Mouse (Mus musculus) stomach, embryonic 15.5 days (tissue): ENCODE data around the gene Taar7f. TPM values are rescaled to one million over a fixed set of nuclear protein-coding genes. Genes with fewer than 3 reads are reported as not detected.
"Not testable (repeated sequence)": the region's sequence is repeated elsewhere in the genome, so short reads cannot be mapped to it uniquely, and the experiment has no call there.

Source experiments
- ATAC-seq: fragments of 200-750 bp; cut with Nextera tagmentation; 2 replicates; pipeline ENCODE4 v1.8.0; 2017; ENCODE audit warnings: low read depth, moderate number of reproducible peaks, moderate TSS enrichment; ENCODE audit not compliant: insufficient read depth, low FRiP score
- H3K27ac ChIP-seq: fragments of 300-500 bp; sonication (generic); 2 replicates; pipeline ENCODE4 v1.5.1; 2015; ENCODE audit warnings: mild to moderate bottlenecking, inconsistent platforms
- H3K27me3 ChIP-seq: fragments of 300-500 bp; sonication (generic); replicated peaks from 2 replicates; pipeline ENCODE4 v1.6.1; 2015; ENCODE audit warnings: inconsistent platforms
- H3K36me3 ChIP-seq: fragments of 300-500 bp; sonication (generic); 2 replicates; pipeline ENCODE4 v1.6.1; 2015; ENCODE audit warnings: inconsistent platforms
- H3K4me1 ChIP-seq: fragments of 300-500 bp; sonication (generic); 2 replicates; pipeline ENCODE4 v1.6.1; 2015; ENCODE audit warnings: inconsistent platforms
- H3K4me2 ChIP-seq: fragments of 300-500 bp; sonication (generic); 2 replicates; pipeline ENCODE4 v1.6.1; 2015; ENCODE audit warnings: mild to moderate bottlenecking, inconsistent platforms
- H3K4me3 ChIP-seq: fragments of 300-500 bp; sonication (generic); replicated peaks from 2 replicates; pipeline ENCODE4 v1.5.1; 2015; ENCODE audit warnings: inconsistent platforms
- H3K9ac ChIP-seq: fragments of 300-500 bp; sonication (generic); 2 replicates; pipeline ENCODE4 v1.6.1; 2015; ENCODE audit warnings: inconsistent platforms
- H3K9me3 ChIP-seq: fragments of 300-500 bp; sonication (generic); 2 replicates; pipeline ENCODE4 v1.6.1; 2016; ENCODE audit warnings: inconsistent platforms
- WGBS: fragments of 180-500 bp; shearing (Covaris S2); methylation state at CpG from one replicate; pipeline ENCODE4 v1.1.7; 2015; 5-methylcytosine and 5-hydroxymethylcytosine counted together
- polyA plus RNA-seq: library from polyadenylated mRNA; unstranded; fragments of >200 nt; fragmentation: Nextera tagmentation; extraction: Ambion mirVana; gene quantifications from 2 replicates; pipeline ENCODE4 v1.2.1, GENCODE M21; 2015

The Taar7f gene
- polyA plus RNA-seq, 1 experiment from 2014 or later = not detected

DNA sequence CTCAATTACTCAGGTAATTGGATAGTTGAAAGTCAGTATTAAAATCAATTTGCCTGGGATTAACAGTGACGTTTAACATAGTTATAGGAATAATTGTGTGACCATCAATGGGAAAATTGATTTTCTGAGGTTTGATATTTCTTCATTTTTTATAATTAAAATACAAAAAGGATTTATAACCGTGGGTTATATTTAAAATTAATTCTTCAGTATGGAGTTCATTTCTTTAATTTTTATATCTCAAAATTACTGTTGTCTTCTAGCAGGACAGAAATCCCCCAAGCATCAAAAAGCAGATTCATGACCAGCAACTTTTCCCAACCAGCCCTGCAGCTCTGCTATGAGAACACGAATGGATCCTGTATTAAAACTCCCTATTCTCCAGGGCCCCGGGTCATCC lies 26.9 kb downstream of the Taar7f start, which contains the start of gene Taar8a:
Taar8a (plus strand) TSS at position 301 of the 400 bp plus-strand sequence.
- not testable (repeated sequence) for H3K27me3 ChIP-seq, H3K4me3 ChIP-seq, H3K36me3 ChIP-seq, H3K9ac ChIP-seq, H3K4me2 ChIP-seq, ATAC-seq, H3K9me3 ChIP-seq, H3K27ac ChIP-seq, H3K4me1 ChIP-seq
- 75% methylated on average over 2 of the region's 4 CpGs for WGBS

DNA sequence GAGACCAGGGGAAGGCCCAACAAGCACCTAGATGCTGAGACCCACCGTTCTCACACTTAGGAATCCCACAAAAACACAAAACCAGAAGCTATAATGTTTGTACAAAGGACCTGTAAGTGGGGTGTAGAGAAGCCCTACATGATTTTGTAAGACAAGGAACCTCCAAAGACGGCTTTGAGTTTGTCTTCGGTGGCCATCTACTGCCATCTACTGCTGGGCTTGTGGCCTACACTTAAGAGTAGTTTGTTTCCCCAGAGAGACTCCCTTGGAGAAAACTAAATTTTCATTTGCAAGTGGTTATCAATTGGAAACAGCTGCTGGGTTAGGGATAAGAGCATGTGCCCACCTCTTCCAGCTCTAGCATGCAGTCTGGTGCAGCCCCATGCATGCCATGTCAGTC lies 30.9 kb downstream of the Taar7f start:
- H3K27me3 ChIP-seq = no peaks in the 10 kb centered on the region
- no peak overlapping the region for H3K9ac ChIP-seq
- no peak overlapping the region for H3K4me3 ChIP-seq
- WGBS = 41% methylated on average over 3 of the region's 3 CpGs
- H3K36me3 ChIP-seq = no peaks in the 10 kb centered on the region
- ATAC-seq = no peak; the same call in 1 of the 2 replicates
- H3K9me3 ChIP-seq = no peaks in the 10 kb centered on the region
- H3K27ac ChIP-seq = no peak overlapping the region
- H3K4me2 ChIP-seq = no peak overlapping the region
- no peaks in the 10 kb centered on the region for H3K4me1 ChIP-seq

DNA sequence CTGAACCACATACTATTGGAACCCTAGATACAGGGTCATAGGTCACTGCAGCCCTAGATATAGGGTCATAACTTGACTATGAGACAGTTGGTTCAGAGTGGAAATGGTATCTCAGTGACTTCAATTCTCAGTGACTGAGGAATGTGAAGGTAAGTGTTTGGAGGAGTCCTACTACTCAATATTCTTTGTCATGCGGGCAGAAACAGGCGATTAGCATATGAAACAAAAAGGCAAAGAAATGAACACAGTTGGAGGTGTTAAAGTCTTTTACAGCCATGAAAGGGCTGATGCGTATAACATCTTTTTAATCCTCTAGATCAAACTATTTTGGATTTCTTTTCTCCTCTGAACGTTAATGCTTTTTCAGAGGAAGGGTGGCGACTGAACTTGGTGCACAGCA lies 36.6 kb downstream of the Taar7f start:
- ATAC-seq = no peak
- WGBS = 71% methylated on average over 5 of the region's 5 CpGs
- Histone ChIP-seq H3K9ac (no peak overlapping the region), H3K27me3 (no peaks in the 10 kb centered on the region), H3K4me2 (no peak overlapping the region), H3K4me1 (no peaks in the 10 kb centered on the region; the same call in 1 of the 2 replicates), H3K9me3 (no peaks in the 10 kb centered on the region), H3K27ac (0 out of 2 replicates have a peak overlapping the region, but pooled peaks have one; percentile 48), H3K4me3 (no peak overlapping the region), H3K36me3 (no peaks in the 10 kb centered on the region)

DNA sequence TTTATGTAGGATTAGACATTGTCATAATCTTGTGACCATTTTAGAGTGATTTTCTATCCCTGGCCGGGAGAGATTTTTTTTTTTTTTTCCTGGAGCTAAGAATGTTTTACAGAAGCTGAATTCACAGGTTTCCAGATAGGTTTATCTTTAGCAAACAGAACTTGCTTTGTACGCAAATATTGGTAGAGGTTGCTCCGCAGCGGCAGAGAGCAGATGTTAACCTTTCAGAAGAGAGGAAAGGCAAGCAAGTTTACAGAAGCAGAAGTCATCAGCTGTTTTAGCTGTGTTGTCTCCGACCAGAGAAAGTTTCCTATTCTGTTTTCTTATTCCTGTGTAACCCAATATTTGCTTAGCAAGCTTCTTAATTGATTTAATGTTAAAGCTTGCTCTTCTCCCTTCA lies 37.2 kb downstream of the Taar7f start:
- H3K4me2 ChIP-seq = no peak overlapping the region
- H3K4me3 ChIP-seq = no peak overlapping the region
- H3K36me3 ChIP-seq = no peaks in the 10 kb centered on the region
- H3K27me3 ChIP-seq = no peaks in the 10 kb centered on the region
- no peaks in the 10 kb centered on the region; the same call in 1 of the 2 replicates for H3K4me1 ChIP-seq
- 44% methylated on average over 5 of the region's 5 CpGs for WGBS
- H3K9me3 ChIP-seq = no peaks in the 10 kb centered on the region
- H3K27ac ChIP-seq = 0 out of 2 replicates have a peak overlapping the region, but pooled peaks have one; percentile 48
- peak; percentile 73; the same call in 1 of the 2 replicates for ATAC-seq
- H3K9ac ChIP-seq = no peak overlapping the region

DNA sequence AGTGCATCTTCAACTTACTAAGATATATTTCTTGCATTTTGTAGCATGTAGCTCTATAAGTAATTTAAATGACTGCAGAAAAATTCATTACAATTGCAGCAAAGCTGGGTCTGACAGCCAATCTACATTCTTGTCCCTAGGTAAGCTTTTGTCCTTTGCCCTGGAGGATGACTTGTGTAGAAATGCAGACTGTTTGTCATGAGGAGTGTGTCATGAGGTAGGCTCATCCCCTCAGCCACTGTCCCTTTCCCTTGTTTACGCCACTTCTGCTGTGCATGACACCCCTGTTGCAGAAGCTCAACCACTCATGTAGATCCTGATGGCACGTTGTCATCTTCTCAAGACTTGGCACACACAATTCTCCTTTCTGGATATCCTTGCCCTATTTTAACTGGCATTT lies 37.9 kb downstream of the Taar7f start:
- H3K4me1 ChIP-seq = no peaks in the 10 kb centered on the region; the same call in 1 of the 2 replicates
- no peak overlapping the region for H3K4me2 ChIP-seq
- 89% methylated on average over 2 of the region's 2 CpGs for WGBS
- ATAC-seq = no peak
- H3K9me3 ChIP-seq = no peaks in the 10 kb centered on the region
- H3K9ac ChIP-seq = no peak overlapping the region
- H3K4me3 ChIP-seq = no peak overlapping the region
- H3K27ac ChIP-seq = 0 out of 2 replicates have a peak overlapping the region, but pooled peaks have one; percentile 41
- no peaks in the 10 kb centered on the region for H3K27me3 ChIP-seq
- no peaks in the 10 kb centered on the region for H3K36me3 ChIP-seq

DNA sequence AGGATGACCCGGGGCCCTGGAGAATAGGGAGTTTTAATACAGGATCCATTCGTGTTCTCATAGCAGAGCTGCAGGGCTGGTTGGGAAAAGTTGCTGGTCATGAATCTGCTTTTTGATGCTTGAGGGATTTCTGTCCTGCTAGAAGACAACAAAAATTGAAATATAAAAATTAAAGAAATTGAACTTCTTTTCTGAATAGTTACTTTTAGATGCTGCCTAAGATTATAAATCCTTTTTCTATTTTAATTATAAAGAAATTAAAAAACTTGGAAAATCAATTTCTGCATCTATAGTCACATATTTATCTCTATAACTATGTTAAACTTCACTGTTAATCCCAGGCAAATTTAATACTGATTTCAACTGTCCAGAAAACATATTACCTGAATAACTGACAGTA lies 42.9 kb downstream of the Taar7f start, which contains the start of gene Taar8b:
Taar8b (minus strand) TSS at position 101 of the 400 bp plus-strand sequence.
- WGBS = 69% methylated on average over 2 of the region's 2 CpGs
- Histone ChIP-seq H3K4me1 (no peaks in the 10 kb centered on the region; the same call in 1 of the 2 replicates), H3K27me3 (no peaks in the 10 kb centered on the region), H3K9me3 (no peaks in the 10 kb centered on the region), H3K9ac (no peak within 1 kb of the TSS), H3K27ac (no peak within 1 kb of the TSS), H3K4me2 (no peak within 1 kb of the TSS), H3K36me3 (no peaks in the 10 kb centered on the region), H3K4me3 (no peak within 1 kb of the TSS)
- ATAC-seq = no peak

DNA sequence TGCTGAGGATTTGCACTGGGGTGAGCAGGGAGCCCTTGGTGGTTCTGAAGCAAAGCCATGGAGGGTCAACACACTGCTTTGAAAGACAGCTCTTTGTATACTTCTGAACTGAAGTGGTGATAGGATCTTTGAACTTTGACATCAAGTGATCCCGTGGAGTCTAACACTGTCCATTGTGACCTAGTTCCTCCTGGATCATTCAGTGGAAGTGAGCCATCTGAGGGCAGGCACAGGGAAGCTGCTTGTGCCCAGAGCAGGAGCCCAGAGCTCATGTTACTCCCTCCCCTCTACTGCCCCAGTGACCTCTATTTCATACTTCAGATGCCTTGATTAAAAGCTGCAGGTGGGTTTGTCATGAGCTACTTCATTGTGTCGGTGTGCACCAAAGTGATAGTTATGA lies 47.7 kb downstream of the Taar7f start:
- not testable (repeated sequence) for H3K27me3 ChIP-seq, H3K36me3 ChIP-seq, H3K9ac ChIP-seq, H3K9me3 ChIP-seq, H3K4me2 ChIP-seq, H3K27ac ChIP-seq, H3K4me3 ChIP-seq, H3K4me1 ChIP-seq, ATAC-seq
- WGBS = 37% methylated on average over 2 of the region's 2 CpGs

Other genes with a start within 250 kb of the Taar7f start
- 0.41 and 0.67 TPM in 2 replicates for gene Vnn3, start 198.0 kb upstream of the Taar7f start, polyA plus RNA-seq
- 3.0 and 4.1 TPM in 2 replicates for gene Vnn1, start 154.8 kb upstream of the Taar7f start, polyA plus RNA-seq
- not detected in 2 replicates for gene Taar1, start 129.2 kb upstream of the Taar7f start, polyA plus RNA-seq
- not detected in 2 replicates for gene Taar2, start 110.9 kb upstream of the Taar7f start, polyA plus RNA-seq
- gene Taar3, start 100.0 kb upstream of the Taar7f start, polyA plus RNA-seq = not detected in 2 replicates
- not detected in 2 replicates for gene Taar4, start 89.0 kb upstream of the Taar7f start, polyA plus RNA-seq
- gene Taar5, start 78.8 kb upstream of the Taar7f start, polyA plus RNA-seq = not detected in 2 replicates
- not detected in 2 replicates for gene Taar6, start 63.9 kb upstream of the Taar7f start, polyA plus RNA-seq
- not detected in 2 replicates for gene Taar7a, start 56.0 kb upstream of the Taar7f start, polyA plus RNA-seq
- gene Taar7b, start 49.6 kb upstream of the Taar7f start, polyA plus RNA-seq = not detected in 2 replicates
- gene Taar7d, start 22.3 kb upstream of the Taar7f start, polyA plus RNA-seq = not detected in 2 replicates
- gene Taar7e, start 11.9 kb upstream of the Taar7f start, polyA plus RNA-seq = not detected in 2 replicates
- not detected in 2 replicates for gene Taar8a, start 27.0 kb downstream of the Taar7f start, polyA plus RNA-seq
- not detected in 2 replicates for gene Taar8b, start 42.8 kb downstream of the Taar7f start, polyA plus RNA-seq
- gene Taar8c, start 52.4 kb downstream of the Taar7f start, polyA plus RNA-seq = not detected in 2 replicates
- gene Taar9, start 60.0 kb downstream of the Taar7f start, polyA plus RNA-seq = 0.13 TPM in 1 of 2 replicates, not detected in the other
- gene Stx7, start 99.8 kb downstream of the Taar7f start, polyA plus RNA-seq = 87.8 and 91.1 TPM in 2 replicates
- gene Moxd1, start 174.0 kb downstream of the Taar7f start, polyA plus RNA-seq = 10.9 and 14.9 TPM in 2 replicates